Mouse (Mus musculus): ENCODE results near the gene Ppp4r4.

DNA sequence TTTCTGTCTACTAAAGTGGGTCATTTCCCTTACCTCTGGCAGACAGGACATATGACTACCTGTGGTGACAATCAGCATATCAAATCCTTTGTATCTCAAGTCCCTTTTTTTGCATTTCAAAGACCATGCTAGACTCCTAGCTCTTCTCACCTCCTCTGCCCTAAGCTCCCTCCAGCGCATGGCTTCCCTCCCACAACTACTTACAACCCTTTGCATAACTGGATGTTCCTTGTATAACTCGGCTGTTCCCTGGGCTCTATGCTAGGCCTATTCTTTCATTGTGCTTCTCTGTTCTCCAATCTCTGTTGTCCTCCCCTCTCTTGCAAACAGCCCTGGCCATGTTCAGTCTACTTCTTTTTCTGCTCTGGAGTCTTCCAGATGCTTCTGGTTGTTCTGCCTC is 20.5 kb upstream of the Ppp4r4 start:
- TF ChIP-seq CTCF (conservative IDR thresholded peaks at IDR 0.05; ENCODE audit: insufficient read depth, insufficient read length, low read depth, low read length) (no peak), POLR2A (IDR thresholded peaks at IDR 0.05; ENCODE audit: low read depth, low read length) (no peak)
